Mouse (Mus musculus) lung, postnatal 4 days (tissue): ENCODE data around the gene Gpn1.

Experiments
- DNase-seq, 2 experiments: peaks; one replicate each; pipeline ENCODE4 v3.0.0; 2021

Gpn1 gene

DNA sequence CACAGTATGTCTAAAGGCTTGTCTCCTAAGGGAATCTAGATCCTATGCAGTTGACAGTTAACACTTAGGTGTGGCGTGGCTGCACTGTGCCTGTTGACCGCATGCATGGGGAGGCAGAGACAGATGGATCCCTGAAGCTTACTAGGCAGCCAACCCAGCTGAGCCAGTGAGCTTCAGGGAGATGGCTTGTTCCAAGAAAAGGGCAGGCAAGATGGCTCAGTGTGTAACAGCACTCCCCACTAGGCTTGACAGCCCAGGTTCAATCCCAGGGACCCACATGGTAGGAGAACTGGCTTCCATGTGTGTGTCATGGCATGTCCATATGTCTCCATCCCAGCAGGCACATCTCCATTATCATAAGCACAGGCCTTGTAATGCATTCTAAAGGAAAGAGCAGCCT lies 65.8 kb downstream of the Gpn1 start:
- DNase-seq: no peak

DNA sequence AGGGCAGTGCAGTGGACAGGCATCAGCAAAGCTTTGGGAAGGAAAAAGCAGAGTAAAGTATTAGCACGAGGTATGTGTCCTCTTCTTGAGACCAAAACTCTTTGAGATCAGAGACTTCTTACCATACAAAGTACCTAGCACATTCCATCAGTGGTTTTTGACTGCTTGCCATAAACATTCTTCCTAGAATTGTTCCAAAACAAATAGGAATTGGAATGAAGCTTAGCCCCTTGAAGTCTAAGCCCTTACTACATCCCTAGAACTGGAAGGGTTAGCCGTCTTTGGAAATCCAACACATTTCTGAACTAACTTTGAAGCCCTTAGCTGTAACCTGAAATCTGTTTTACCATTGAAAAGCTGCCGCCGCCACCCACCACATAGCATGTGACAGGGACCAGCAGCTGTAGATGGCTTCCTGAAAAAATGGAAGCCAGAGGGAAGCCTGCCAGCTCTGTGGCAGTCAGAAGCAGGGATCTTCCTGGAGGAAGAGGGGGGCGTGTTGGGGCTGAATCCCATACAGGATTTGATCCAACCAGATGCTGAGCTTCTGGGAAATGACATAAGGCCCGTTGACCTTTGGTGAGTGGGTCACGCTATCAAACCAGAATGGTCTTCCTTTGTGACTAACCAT lies 67.6 kb downstream of the Gpn1 start:
- DNase-seq: peak; percentile 63 to 77
